Mouse (Mus musculus): ENCODE results near the gene Gipc2. TPM values are rescaled to one million over a fixed set of nuclear protein-coding genes. Genes with fewer than 3 reads are reported as not detected.
"Not testable (repeated sequence)": the region's sequence is repeated elsewhere in the genome, so short reads cannot be mapped to it uniquely, and the experiment has no call there.

Gipc2 gene
- polyA plus RNA-seq, 1 experiment from 2014 or later: 96.5 TPM

DNA sequence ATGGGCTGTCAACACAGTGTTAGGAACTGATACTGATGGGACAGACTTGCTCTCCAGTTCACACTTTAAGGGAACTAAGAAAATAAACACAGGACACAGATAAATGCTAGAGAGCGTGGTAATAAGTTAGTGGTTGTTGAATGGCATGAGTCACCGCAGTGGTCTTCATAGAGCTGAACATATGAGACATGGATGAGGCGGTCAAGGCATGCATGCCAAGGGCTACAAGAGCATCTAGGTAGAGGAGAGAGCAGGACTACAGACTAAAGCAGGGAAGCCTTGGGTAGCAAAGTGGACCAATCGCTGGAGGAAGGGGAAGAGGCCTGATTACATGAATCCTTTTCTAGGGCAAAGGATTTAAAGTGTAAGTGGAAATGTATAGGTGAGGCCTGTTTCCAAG is 41.1 kb upstream of the Gipc2 start:
- DNase-seq (ENCODE audit: low spot score): no peak
- no peak overlapping the region for H3K9ac ChIP-seq (ENCODE audit: low read length)
- H3K4me3 ChIP-seq (ENCODE audit: low read depth, low read length): no peak overlapping the region
- H3K4me1 ChIP-seq (replicated peaks; ENCODE audit: control insufficient read depth, insufficient read depth, low read length): peaks cover 14% of the 10 kb centered on the region
- WGBS: 97% methylated on average over 4 of the region's 4 CpGs
- H3K9me3 ChIP-seq (ENCODE audit: control insufficient read depth, low read length): no peaks in the 10 kb centered on the region
- ATAC-seq (replicated peaks; ENCODE audit: low FRiP score, low TSS enrichment, low read depth): no peak
- peaks cover 8% of the 10 kb centered on the region; the same call in 1 of the 2 replicates for H3K36me3 ChIP-seq (ENCODE audit: control insufficient read depth, insufficient read depth, low read length)
- H3K27me3 ChIP-seq (replicated peaks; ENCODE audit: control insufficient read depth, insufficient read depth, low read length): no peaks in the 10 kb centered on the region
- H3K4me2 ChIP-seq (ENCODE audit: low read length): no peak overlapping the region
- no peak overlapping the region for H3K27ac ChIP-seq (ENCODE audit: low read depth)

- ATAC-seq (replicated peaks; ENCODE audit: low FRiP score, low TSS enrichment, low read depth): no peak
- 76% methylated on average over 3 of the region's 3 CpGs for WGBS
- no peaks in the 10 kb centered on the region for H3K9me3 ChIP-seq (ENCODE audit: control insufficient read depth, low read length)
These were observed 38.5 kb upstream of the Gipc2 start for GRCm38 (mm10) chr3:152204577-152204976.

GRCm38 (mm10) chr3:152203996-152204395 is 38.0 kb upstream of the Gipc2 start:
- Histone ChIP-seq H3K27me3 (replicated peaks; ENCODE audit: control insufficient read depth, insufficient read depth, low read length) (no peaks in the 10 kb centered on the region), H3K4me3 (ENCODE audit: low read depth, low read length) (no peak overlapping the region), H3K4me2 (ENCODE audit: low read length) (no peak overlapping the region), H3K9ac (ENCODE audit: low read length) (no peak overlapping the region), H3K27ac (ENCODE audit: low read depth) (no peak overlapping the region), H3K36me3 (ENCODE audit: control insufficient read depth, insufficient read depth, low read length) (peaks cover 8% of the 10 kb centered on the region; the same call in 1 of the 2 replicates), H3K9me3 (ENCODE audit: control insufficient read depth, low read length) (no peaks in the 10 kb centered on the region), H3K4me1 (replicated peaks; ENCODE audit: control insufficient read depth, insufficient read depth, low read length) (peaks cover 6% of the 10 kb centered on the region)
- WGBS: 60% methylated on average over 3 of the region's 3 CpGs
- DNase-seq (ENCODE audit: low spot score) (no peak), ATAC-seq (replicated peaks; ENCODE audit: low FRiP score, low TSS enrichment, low read depth) (no peak)

More at GRCm38 (mm10) chr3:152204577-152204976, 38.5 kb upstream of the Gipc2 start:
- peaks cover 9% of the 10 kb centered on the region for H3K4me1 ChIP-seq (replicated peaks; ENCODE audit: control insufficient read depth, insufficient read depth, low read length)
- H3K27ac ChIP-seq (ENCODE audit: low read depth): no peak overlapping the region
- DNase-seq (ENCODE audit: low spot score): no peak
- H3K27me3 ChIP-seq (replicated peaks; ENCODE audit: control insufficient read depth, insufficient read depth, low read length): no peaks in the 10 kb centered on the region
- H3K4me3 ChIP-seq (ENCODE audit: low read depth, low read length): no peak overlapping the region
- no peak overlapping the region for H3K9ac ChIP-seq (ENCODE audit: low read length)
- no peak overlapping the region for H3K4me2 ChIP-seq (ENCODE audit: low read length)
- peaks cover 8% of the 10 kb centered on the region; the same call in 1 of the 2 replicates for H3K36me3 ChIP-seq (ENCODE audit: control insufficient read depth, insufficient read depth, low read length)

DNA sequence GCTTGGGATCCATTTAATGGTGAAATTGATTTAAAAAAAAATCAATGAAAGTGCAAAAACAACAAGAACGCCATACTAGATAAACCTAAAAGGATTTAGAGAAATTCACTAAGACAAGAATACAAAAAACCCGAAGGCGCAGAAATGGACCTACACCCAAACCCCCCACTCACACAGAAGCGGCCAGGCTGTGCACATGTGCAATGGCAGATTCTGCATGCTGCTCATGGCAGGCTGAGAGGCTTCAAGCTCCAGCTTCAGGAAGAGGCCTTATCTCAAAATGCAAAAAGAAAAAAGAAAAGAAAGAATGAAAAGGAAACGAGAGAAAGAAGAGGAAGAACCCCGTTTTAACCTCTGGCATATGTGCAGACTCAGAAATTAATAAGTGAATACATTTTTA is 37.4 kb upstream of the Gipc2 start:
- Histone ChIP-seq H3K36me3 (ENCODE audit: control insufficient read depth, insufficient read depth, low read length) (peaks cover 8% of the 10 kb centered on the region; the same call in 1 of the 2 replicates), H3K27me3 (replicated peaks; ENCODE audit: control insufficient read depth, insufficient read depth, low read length) (no peaks in the 10 kb centered on the region), H3K4me3 (ENCODE audit: low read depth, low read length) (no peak overlapping the region), H3K9ac (ENCODE audit: low read length) (no peak overlapping the region), H3K9me3 (ENCODE audit: control insufficient read depth, low read length) (no peaks in the 10 kb centered on the region), H3K4me1 (replicated peaks; ENCODE audit: control insufficient read depth, insufficient read depth, low read length) (peaks cover 1% of the 10 kb centered on the region; the same call in 1 of the 2 replicates), H3K27ac (ENCODE audit: low read depth) (no peak overlapping the region), H3K4me2 (ENCODE audit: low read length) (no peak overlapping the region)
- DNase-seq (ENCODE audit: low spot score) (no peak), ATAC-seq (replicated peaks; ENCODE audit: low FRiP score, low TSS enrichment, low read depth) (no peak)
- 86% methylated on average over 6 of the region's 6 CpGs for WGBS

GRCm38 (mm10) chr3:152202942-152203341 is 36.9 kb upstream of the Gipc2 start:
- Histone ChIP-seq H3K36me3 (ENCODE audit: control insufficient read depth, insufficient read depth, low read length) (peaks cover 8% of the 10 kb centered on the region; the same call in 1 of the 2 replicates), H3K4me2 (ENCODE audit: low read length) (no peak overlapping the region), H3K27ac (ENCODE audit: low read depth) (no peak overlapping the region), H3K4me1 (replicated peaks; ENCODE audit: control insufficient read depth, insufficient read depth, low read length) (no peaks in the 10 kb centered on the region), H3K4me3 (ENCODE audit: low read depth, low read length) (no peak overlapping the region), H3K9ac (ENCODE audit: low read length) (no peak overlapping the region), H3K27me3 (replicated peaks; ENCODE audit: control insufficient read depth, insufficient read depth, low read length) (no peaks in the 10 kb centered on the region), H3K9me3 (ENCODE audit: control insufficient read depth, low read length) (no peaks in the 10 kb centered on the region)
- DNase-seq (ENCODE audit: low spot score) (no peak), ATAC-seq (replicated peaks; ENCODE audit: low FRiP score, low TSS enrichment, low read depth) (no peak)

DNA sequence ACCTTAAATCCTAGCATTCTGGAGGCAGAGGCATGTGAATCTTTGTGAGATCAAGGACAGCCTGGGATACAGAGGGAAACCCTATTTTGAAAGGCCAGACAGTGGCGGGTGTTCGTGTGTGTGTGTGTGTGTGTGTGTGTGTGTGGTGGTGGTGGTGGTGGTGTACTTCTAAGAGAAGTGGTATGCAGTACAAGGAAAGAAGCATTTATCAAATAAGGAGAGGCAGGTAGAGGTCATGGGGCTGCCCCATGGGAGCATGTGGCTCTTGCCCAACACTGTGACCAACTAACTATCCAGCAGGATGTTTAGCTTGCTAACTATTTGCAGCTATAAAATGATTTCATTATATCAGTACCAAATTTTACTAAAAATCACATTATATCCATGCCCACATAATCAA is 35.6 kb upstream of the Gipc2 start:
- no peaks in the 10 kb centered on the region for H3K36me3 ChIP-seq (ENCODE audit: control insufficient read depth, insufficient read depth, low read length)
- WGBS: 83% methylated on average over 2 of the region's 2 CpGs
- DNase-seq (ENCODE audit: low spot score) (no peak), ATAC-seq (replicated peaks; ENCODE audit: low FRiP score, low TSS enrichment, low read depth) (no peak)
- no peak overlapping the region for H3K4me2 ChIP-seq (ENCODE audit: low read length)
- H3K27ac ChIP-seq (ENCODE audit: low read depth): no peak overlapping the region
- no peak overlapping the region for H3K4me3 ChIP-seq (ENCODE audit: low read depth, low read length)
- H3K4me1 ChIP-seq (replicated peaks; ENCODE audit: control insufficient read depth, insufficient read depth, low read length): no peaks in the 10 kb centered on the region
- H3K9ac ChIP-seq (ENCODE audit: low read length): no peak overlapping the region
- H3K9me3 ChIP-seq (ENCODE audit: control insufficient read depth, low read length): no peaks in the 10 kb centered on the region
- no peaks in the 10 kb centered on the region for H3K27me3 ChIP-seq (replicated peaks; ENCODE audit: control insufficient read depth, insufficient read depth, low read length)

DNA sequence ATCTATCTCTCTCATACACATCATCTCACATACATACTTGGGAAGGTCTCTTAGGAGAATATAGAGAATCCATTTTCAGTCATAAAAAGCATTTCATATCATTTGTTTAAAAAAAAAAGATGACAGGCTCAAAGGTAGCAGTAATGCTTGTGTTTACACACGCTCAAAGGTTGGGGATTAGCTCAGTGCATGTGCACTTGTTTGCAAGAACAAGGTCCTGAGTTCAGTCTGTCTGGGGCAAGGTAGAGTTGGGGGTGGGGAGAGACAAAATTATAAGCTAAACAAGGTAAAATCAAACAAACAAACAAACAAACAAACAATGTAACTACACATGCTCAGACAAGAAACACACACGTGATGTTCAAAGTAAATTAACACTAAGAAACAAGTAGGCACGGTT is 35.2 kb upstream of the Gipc2 start:
- Histone ChIP-seq H3K27me3 (replicated peaks; ENCODE audit: control insufficient read depth, insufficient read depth, low read length) (no peaks in the 10 kb centered on the region), H3K9ac (ENCODE audit: low read length) (no peak overlapping the region), H3K4me1 (replicated peaks; ENCODE audit: control insufficient read depth, insufficient read depth, low read length) (no peaks in the 10 kb centered on the region), H3K4me3 (ENCODE audit: low read depth, low read length) (no peak overlapping the region), H3K27ac (ENCODE audit: low read depth) (no peak overlapping the region), H3K36me3 (ENCODE audit: control insufficient read depth, insufficient read depth, low read length) (no peaks in the 10 kb centered on the region), H3K9me3 (ENCODE audit: control insufficient read depth, low read length) (no peaks in the 10 kb centered on the region), H3K4me2 (ENCODE audit: low read length) (no peak overlapping the region)
- WGBS: 83% methylated on average over 3 of the region's 3 CpGs
- DNase-seq (ENCODE audit: low spot score): no peak
- ATAC-seq (replicated peaks; ENCODE audit: low FRiP score, low TSS enrichment, low read depth): no peak

DNA sequence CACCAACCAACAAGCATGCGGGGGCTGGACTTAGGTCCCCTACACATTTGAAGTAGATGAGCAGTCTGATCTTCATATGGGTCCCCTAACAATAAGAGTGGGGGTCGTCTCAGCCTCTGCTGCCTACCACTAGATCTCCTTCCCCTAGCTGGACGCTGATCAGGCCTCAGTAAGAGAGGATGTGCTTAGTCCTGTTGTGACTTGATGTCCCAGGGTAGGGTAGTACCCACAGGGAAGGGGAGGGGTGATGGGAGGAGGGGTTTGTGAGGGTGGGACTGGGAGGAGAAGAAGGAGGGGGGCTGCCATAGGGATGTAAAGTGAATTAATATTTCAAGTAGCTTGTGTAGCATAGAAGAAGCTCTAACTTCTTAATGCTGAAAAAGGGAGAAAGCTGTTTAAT is 33.1 kb upstream of the Gipc2 start:
- no peak overlapping the region for H3K4me3 ChIP-seq (ENCODE audit: low read depth, low read length)
- no peaks in the 10 kb centered on the region for H3K9me3 ChIP-seq (ENCODE audit: control insufficient read depth, low read length)
- no peak for DNase-seq (ENCODE audit: low spot score)
- WGBS: 64% methylated on average over 3 of the region's 3 CpGs
- no peak for ATAC-seq (replicated peaks; ENCODE audit: low FRiP score, low TSS enrichment, low read depth)
- H3K27ac ChIP-seq (ENCODE audit: low read depth): no peak overlapping the region
- no peak overlapping the region for H3K4me2 ChIP-seq (ENCODE audit: low read length)
- no peaks in the 10 kb centered on the region for H3K4me1 ChIP-seq (replicated peaks; ENCODE audit: control insufficient read depth, insufficient read depth, low read length)
- no peaks in the 10 kb centered on the region for H3K36me3 ChIP-seq (ENCODE audit: control insufficient read depth, insufficient read depth, low read length)
- H3K9ac ChIP-seq (ENCODE audit: low read length): no peak overlapping the region
- H3K27me3 ChIP-seq (replicated peaks; ENCODE audit: control insufficient read depth, insufficient read depth, low read length): no peaks in the 10 kb centered on the region

DNA sequence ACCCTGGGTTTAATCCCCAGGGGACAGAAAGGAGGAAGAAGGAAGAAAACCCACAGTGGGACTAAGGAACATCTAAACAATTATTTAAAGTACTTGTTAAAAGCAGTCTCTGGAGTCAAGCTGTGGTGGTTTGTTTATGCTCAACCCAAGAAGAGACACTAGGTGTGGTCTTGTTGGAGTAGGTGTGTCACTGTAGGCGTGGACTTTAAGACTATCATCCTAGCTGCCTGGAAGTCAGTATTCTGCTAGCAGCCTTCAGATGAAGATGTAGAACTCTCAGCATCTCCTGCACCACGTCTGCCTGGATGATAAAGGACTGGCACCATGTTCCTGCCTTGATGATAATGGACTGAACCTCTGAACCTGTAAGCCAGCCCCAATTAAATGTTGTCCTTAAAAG is 31.2 kb upstream of the Gipc2 start:
- not testable (repeated sequence) for H3K4me2 ChIP-seq (ENCODE audit: low read length); ATAC-seq (replicated peaks; ENCODE audit: low FRiP score, low TSS enrichment, low read depth)
- 25% methylated on average over 2 of the region's 2 CpGs for WGBS

More for the DNA sequence above, 31.2 kb upstream of the Gipc2 start:
- not testable (repeated sequence) for H3K27ac ChIP-seq (ENCODE audit: low read depth); DNase-seq (ENCODE audit: low spot score); H3K36me3 ChIP-seq (ENCODE audit: control insufficient read depth, insufficient read depth, low read length); H3K9ac ChIP-seq (ENCODE audit: low read length); H3K9me3 ChIP-seq (ENCODE audit: control insufficient read depth, low read length); H3K4me3 ChIP-seq (ENCODE audit: low read depth, low read length); H3K4me1 ChIP-seq (replicated peaks; ENCODE audit: control insufficient read depth, insufficient read depth, low read length); H3K27me3 ChIP-seq (replicated peaks; ENCODE audit: control insufficient read depth, insufficient read depth, low read length)

Measured in intestine, embryonic 14.5 days (tissue).